ENCODE assay signal across 11 mouse cellular contexts in the genomic region with DNA sequence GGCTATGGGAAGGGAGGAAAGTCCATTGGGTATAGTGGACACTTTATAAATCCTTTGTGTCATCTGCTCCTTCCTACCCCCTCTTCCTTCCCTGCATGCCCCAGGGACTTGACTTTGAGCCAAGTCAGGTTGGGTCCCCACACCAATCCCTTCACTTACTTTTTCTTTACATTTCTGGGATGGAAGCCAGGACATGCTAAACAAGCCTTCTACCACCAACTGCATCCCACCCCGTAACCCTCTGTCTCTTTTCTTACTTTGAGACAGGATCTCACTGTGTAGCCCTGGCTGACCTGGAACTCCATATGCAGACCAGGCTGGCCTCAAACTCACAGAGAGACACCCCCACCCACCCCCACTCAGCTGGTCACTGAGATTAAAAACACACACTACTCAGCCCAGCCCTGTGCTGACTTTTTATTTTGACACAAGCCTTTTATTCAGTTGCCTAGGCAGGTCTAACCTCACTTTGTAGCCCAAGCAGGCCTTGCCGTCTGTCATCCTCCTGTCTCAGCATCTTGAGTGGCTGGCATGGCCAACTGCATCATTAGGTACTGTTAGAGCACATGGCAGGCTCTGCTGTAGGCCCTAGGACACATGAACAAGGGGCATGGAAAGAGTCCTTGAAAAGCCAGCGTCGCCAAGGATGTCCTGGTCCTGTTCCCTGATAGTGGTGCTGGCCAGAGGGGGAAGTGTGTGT. TPM values are rescaled to one million over a fixed set of nuclear protein-coding genes. Genes with fewer than 3 reads are reported as not detected.
A peak's percentile ranks its signal among the peaks of the same experiment; 100 is the strongest.
DNase-seq lines count a peak whose midpoint lies in the region; ATAC-seq and TF ChIP-seq lines count a peak whose summit lies in the region.
"Had no signal": no experiment of that assay in that cellular context is flagged by ENCODE, and none has a peak within 500 bp of the region (broad histone marks: within the 10 kb centered on the region; RNA-seq: fewer than 3 reads in every experiment).

No protein-coding gene starts in this region.

- 59% methylated on average over 4 of the region's 4 CpGs for WGBS in heart, embryonic 15.5 days
- WGBS in midbrain, postnatal 0 days: 87% methylated on average over 4 of the region's 4 CpGs
- WGBS in midbrain, embryonic 13.5 days: 73% methylated on average over 4 of the region's 4 CpGs
- WGBS in intestine, embryonic 16.5 days: 77% methylated on average over 4 of the region's 4 CpGs
- WGBS in stomach, embryonic 15.5 days: 72% methylated on average over 4 of the region's 4 CpGs

- peaks cover 52% of the 10 kb centered on the region for H3K4me1 ChIP-seq in heart, embryonic 15.5 days (replicated peaks)
- no peaks in the 10 kb centered on the region for H3K4me1 ChIP-seq in midbrain, postnatal 0 days (ENCODE audit: insufficient read depth, low read length)
- H3K4me1 ChIP-seq in midbrain, embryonic 13.5 days (replicated peaks): peaks cover 21% of the 10 kb centered on the region
- peaks cover 35% of the 10 kb centered on the region for H3K4me1 ChIP-seq in intestine, embryonic 16.5 days (ENCODE audit: control insufficient read depth, insufficient read depth, low read length)
- H3K4me1 ChIP-seq in stomach, embryonic 15.5 days: peaks cover 45% of the 10 kb centered on the region

- H3K9ac ChIP-seq in heart, embryonic 15.5 days: no peak overlapping the region
- H3K9ac ChIP-seq in midbrain, postnatal 0 days (replicated peaks; ENCODE audit: low read length, poor library complexity, severe bottlenecking): no peak overlapping the region
- H3K9ac ChIP-seq in midbrain, embryonic 13.5 days (replicated peaks): no peak overlapping the region
- H3K9ac ChIP-seq in intestine, embryonic 16.5 days (ENCODE audit: low read depth, low read length): no peak overlapping the region
- no peak overlapping the region for H3K9ac ChIP-seq in stomach, embryonic 15.5 days
- H3K9ac ChIP-seq: liver, embryonic 14.5 days had no signal

- H3K36me3 ChIP-seq in heart, embryonic 15.5 days: no peaks in the 10 kb centered on the region
- no peaks in the 10 kb centered on the region for H3K36me3 ChIP-seq in midbrain, postnatal 0 days (ENCODE audit: insufficient read depth, low read length)
- H3K36me3 ChIP-seq in midbrain, embryonic 13.5 days: no peaks in the 10 kb centered on the region
- no peaks in the 10 kb centered on the region for H3K36me3 ChIP-seq in intestine, embryonic 16.5 days (ENCODE audit: control insufficient read depth, insufficient read depth, low read length)
- H3K36me3 ChIP-seq in stomach, embryonic 15.5 days: no peaks in the 10 kb centered on the region

- no peak overlapping the region for H3K4me3 ChIP-seq in heart, embryonic 15.5 days
- H3K4me3 ChIP-seq in midbrain, postnatal 0 days (ENCODE audit: low read depth, low read length): no peak overlapping the region
- no peak overlapping the region for H3K4me3 ChIP-seq in midbrain, embryonic 13.5 days (replicated peaks)
- no peak overlapping the region for H3K4me3 ChIP-seq in intestine, embryonic 16.5 days (ENCODE audit: low read length)
- no peak overlapping the region for H3K4me3 ChIP-seq in stomach, embryonic 15.5 days (replicated peaks)

- peak overlapping the region; percentile 82 for H3K27ac ChIP-seq in heart, embryonic 15.5 days
- H3K27ac ChIP-seq in midbrain, postnatal 0 days (ENCODE audit: low read depth, low read length): peak overlapping the region; percentile 18; the same call in 1 of the 2 replicates
- H3K27ac ChIP-seq in midbrain, embryonic 13.5 days: no peak overlapping the region
- peak overlapping the region; percentile 85 for H3K27ac ChIP-seq in intestine, embryonic 16.5 days (ENCODE audit: low read length)
- peak overlapping the region; percentile 86 for H3K27ac ChIP-seq in stomach, embryonic 15.5 days
- H3K27ac ChIP-seq: liver, embryonic 14.5 days had no signal

- no peak for TF ChIP-seq CTCF in midbrain, postnatal 0 days (IDR thresholded peaks at IDR 0.05)

- H3K27me3 ChIP-seq in heart, embryonic 15.5 days: no peaks in the 10 kb centered on the region
- no peaks in the 10 kb centered on the region for H3K27me3 ChIP-seq in midbrain, postnatal 0 days (ENCODE audit: insufficient read depth, low read length)
- H3K27me3 ChIP-seq in midbrain, embryonic 13.5 days: peaks cover 22% of the 10 kb centered on the region; the same call in 1 of the 2 replicates
- no peaks in the 10 kb centered on the region for H3K27me3 ChIP-seq in intestine, embryonic 16.5 days (replicated peaks; ENCODE audit: control insufficient read depth, insufficient read depth, low read length)
- H3K27me3 ChIP-seq in stomach, embryonic 15.5 days (replicated peaks): no peaks in the 10 kb centered on the region

- ATAC-seq in heart, embryonic 15.5 days (replicated peaks; ENCODE audit: insufficient number of reproducible peaks, insufficient read depth, low FRiP score, low read depth): no peak
- no peak for ATAC-seq in midbrain, postnatal 0 days (ENCODE audit: low FRiP score)
- ATAC-seq in midbrain, embryonic 13.5 days: no peak
- ATAC-seq in intestine, embryonic 16.5 days: no peak
- ATAC-seq in stomach, embryonic 15.5 days (ENCODE audit: insufficient read depth, low FRiP score, low read depth): no peak
- ATAC-seq: inflammation-experienced regulatory T-cells, adult 6 months had no signal

- no peak for DNase-seq in heart, adult 8-10 months (ENCODE audit: low spot score)
- no peak for DNase-seq in midbrain, postnatal 0 days (ENCODE audit: low spot score)
- no peak for DNase-seq in adrenal gland, postnatal 36 days
- DNase-seq in left cerebral cortex, adult 8-10 months (ENCODE audit: low spot score in 2 of 2): no peak

- H3K9me3 ChIP-seq in heart, embryonic 15.5 days (replicated peaks): no peaks in the 10 kb centered on the region
- no peaks in the 10 kb centered on the region for H3K9me3 ChIP-seq in midbrain, postnatal 0 days (ENCODE audit: low read length)
- no peaks in the 10 kb centered on the region for H3K9me3 ChIP-seq in midbrain, embryonic 13.5 days
- H3K9me3 ChIP-seq in intestine, embryonic 16.5 days (ENCODE audit: control insufficient read depth, low read length): no peaks in the 10 kb centered on the region
- H3K9me3 ChIP-seq in stomach, embryonic 15.5 days: no peaks in the 10 kb centered on the region

- H3K4me2 ChIP-seq in heart, embryonic 15.5 days: no peak overlapping the region
- H3K4me2 ChIP-seq in midbrain, postnatal 0 days (ENCODE audit: low read depth, low read length, poor library complexity, severe bottlenecking): no peak overlapping the region
- H3K4me2 ChIP-seq in midbrain, embryonic 13.5 days (replicated peaks): no peak overlapping the region
- H3K4me2 ChIP-seq in intestine, embryonic 16.5 days (ENCODE audit: low read depth, low read length): no peak overlapping the region
- no peak overlapping the region for H3K4me2 ChIP-seq in stomach, embryonic 15.5 days

RNA-seq across cellular contexts. Expression of a gene that starts 38.2 kb away (rescaled TPM):
- polyA plus RNA-seq in heart, embryonic 15.5 days (2015; fragmentation: Nextera tagmentation; extraction: Ambion mirVana): 179 and 216 TPM in 2 replicates
- total RNA-seq in heart, adult 8-10 months (2022): 100 to 1,000 TPM; 120 to 152 (median 139) TPM
- total RNA-seq in midbrain, postnatal 0 days (2014; rRNA removed): 191 and 233 TPM in 2 replicates
- polyA plus RNA-seq in midbrain, postnatal 0 days (2015; fragmentation: Nextera tagmentation; extraction: Ambion mirVana): 402 and 414 TPM in 2 replicates
- polyA plus RNA-seq in midbrain, embryonic 13.5 days (2015; fragmentation: Nextera tagmentation; extraction: Ambion mirVana): 298 and 301 TPM in 2 replicates
- polyA plus RNA-seq in intestine, embryonic 16.5 days (2015; fragmentation: Nextera tagmentation; extraction: Ambion mirVana): 273 and 293 TPM in 2 replicates
- polyA plus RNA-seq in stomach, embryonic 15.5 days (2015; fragmentation: Nextera tagmentation; extraction: Ambion mirVana): 250 and 281 TPM in 2 replicates
- total RNA-seq in adrenal gland, postnatal 36 days (2021): 100 to 1,000 TPM; 195 to 197 TPM
- total RNA-seq in left cerebral cortex, adult 8-10 months (2022): 100 to 1,000 TPM; 257 to 274 (median 265) TPM

RNA-seq across cellular contexts. Expression of a gene that starts 55.7 kb away (rescaled TPM):
- polyA plus RNA-seq in heart, embryonic 15.5 days (2015; fragmentation: Nextera tagmentation; extraction: Ambion mirVana): 14.0 and 19.5 TPM in 2 replicates
- total RNA-seq in heart, adult 8-10 months (2022): 1 to 10 TPM; 1.2 to 2.2 (median 1.4) TPM
- 0.28 and 0.71 TPM in 2 replicates for total RNA-seq in midbrain, postnatal 0 days (2014; rRNA removed)
- polyA plus RNA-seq in midbrain, postnatal 0 days (2015; fragmentation: Nextera tagmentation; extraction: Ambion mirVana): 3.8 and 5.1 TPM in 2 replicates
- polyA plus RNA-seq in midbrain, embryonic 13.5 days (2015; fragmentation: Nextera tagmentation; extraction: Ambion mirVana): 5.4 and 5.8 TPM in 2 replicates
- 15.6 TPM in 2 replicates for polyA plus RNA-seq in intestine, embryonic 16.5 days (2015; fragmentation: Nextera tagmentation; extraction: Ambion mirVana)
- 13.6 and 16.0 TPM in 2 replicates for polyA plus RNA-seq in stomach, embryonic 15.5 days (2015; fragmentation: Nextera tagmentation; extraction: Ambion mirVana)
- total RNA-seq in adrenal gland, postnatal 36 days (2021): 10 to 100 TPM in 1 of 2 experiments, 1 to 10 TPM in 1; 5.4 to 11.2 TPM
- under 1 TPM; 0.48 to 0.93 (median 0.70) TPM for total RNA-seq in left cerebral cortex, adult 8-10 months (2022)
- total RNA-seq: monocyte, adult 5-6 weeks had no signal
- polyA plus RNA-seq: inflammation-experienced regulatory T-cells, adult 6 months had no signal
